Mouse (Mus musculus): Measurements from ENCODE around the gene Prrg4. TPM values are rescaled to one million over a fixed set of nuclear protein-coding genes. Genes with fewer than 3 reads are reported as not detected.
A peak's percentile ranks its signal among the peaks of the same experiment; 100 is the strongest.

Prrg4 gene
- polyA plus RNA-seq, 1 experiment from 2014 or later: 0.48 TPM

GRCm38 (mm10) chr2:104855732-104856131 lies 6.1 kb upstream of the Prrg4 start:
- H3K4me2 ChIP-seq (replicated peaks; ENCODE audit: low read depth): no peak overlapping the region
- no peaks in the 10 kb centered on the region for H3K4me1 ChIP-seq (replicated peaks; ENCODE audit: control insufficient read depth, insufficient read depth, low read length)
- no peak for ATAC-seq
- 50% methylated on average over 3 of the region's 3 CpGs for WGBS
- no peak overlapping the region for H3K9ac ChIP-seq (ENCODE audit: low read depth, low read length)
- no peaks in the 10 kb centered on the region for H3K36me3 ChIP-seq (ENCODE audit: control insufficient read depth, insufficient read depth)
- 0 out of 2 replicates have a peak, but pooled peaks cover 2% of the 10 kb centered on the region for H3K27me3 ChIP-seq (replicated peaks; ENCODE audit: control insufficient read depth, insufficient read depth, low read length)
- TF ChIP-seq CTCF (IDR thresholded peaks at IDR 0.05; ENCODE audit: low read depth): no peak
- H3K9me3 ChIP-seq (ENCODE audit: control insufficient read depth): no peaks in the 10 kb centered on the region
- H3K4me3 ChIP-seq (ENCODE audit: low read depth, low read length): no peak overlapping the region
- no peak overlapping the region for H3K27ac ChIP-seq (ENCODE audit: low read depth, low read length)

DNA sequence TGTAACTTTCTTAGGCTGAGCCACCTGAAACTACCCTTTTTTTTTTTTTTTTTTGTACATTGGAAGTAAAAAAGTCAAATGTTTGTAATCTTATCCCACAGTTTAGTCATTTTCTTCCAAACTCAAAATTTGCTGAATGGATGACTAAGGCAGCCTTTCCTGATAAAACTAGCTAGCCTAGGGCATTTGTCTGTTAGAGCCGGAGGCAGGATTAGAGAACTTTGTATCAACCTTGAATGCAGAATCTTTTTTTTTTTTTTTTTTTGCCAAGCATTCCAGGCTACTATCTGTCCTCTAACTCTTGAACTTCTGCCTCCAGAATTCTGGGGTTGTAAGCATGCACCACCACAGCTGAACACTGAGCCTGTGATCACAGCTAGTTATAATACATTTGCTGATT lies 5.2 kb upstream of the Prrg4 start:
- no peak for ATAC-seq
- Histone ChIP-seq H3K4me1 (replicated peaks; ENCODE audit: control insufficient read depth, insufficient read depth, low read length) (no peaks in the 10 kb centered on the region), H3K27me3 (replicated peaks; ENCODE audit: control insufficient read depth, insufficient read depth, low read length) (0 out of 2 replicates have a peak, but pooled peaks cover 2% of the 10 kb centered on the region), H3K36me3 (ENCODE audit: control insufficient read depth, insufficient read depth) (no peaks in the 10 kb centered on the region), H3K9me3 (ENCODE audit: control insufficient read depth) (no peaks in the 10 kb centered on the region), H3K27ac (ENCODE audit: low read depth, low read length) (no peak overlapping the region), H3K4me2 (replicated peaks; ENCODE audit: low read depth) (no peak overlapping the region), H3K9ac (ENCODE audit: low read depth, low read length) (no peak overlapping the region), H3K4me3 (ENCODE audit: low read depth, low read length) (no peak overlapping the region)
- 68% methylated on average over 1 of the region's 1 CpGs for WGBS
- TF ChIP-seq CTCF (IDR thresholded peaks at IDR 0.05; ENCODE audit: low read depth): no peak

DNA sequence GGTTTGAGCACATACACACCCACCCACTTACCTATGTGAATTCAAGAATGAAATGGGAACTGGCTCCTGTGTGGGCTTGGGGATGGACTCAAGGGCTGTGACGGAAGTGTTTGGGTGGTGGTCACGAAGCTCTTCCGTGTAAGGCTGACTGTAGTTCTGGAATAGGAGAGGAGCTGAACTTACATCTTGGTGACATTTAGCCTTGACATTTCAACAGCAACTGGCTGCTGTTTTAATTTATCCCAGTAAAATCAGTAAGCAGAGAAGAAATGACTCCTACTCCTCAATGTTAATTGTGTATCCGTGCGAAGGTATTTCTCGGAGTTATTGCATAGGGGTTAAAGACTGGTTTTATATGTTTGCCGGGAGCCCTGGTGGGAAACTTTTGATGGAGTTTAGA lies 2.9 kb upstream of the Prrg4 start:
- no peaks in the 10 kb centered on the region for H3K4me1 ChIP-seq (replicated peaks; ENCODE audit: control insufficient read depth, insufficient read depth, low read length)
- TF ChIP-seq CTCF (IDR thresholded peaks at IDR 0.05; ENCODE audit: low read depth): no peak
- H3K4me2 ChIP-seq (replicated peaks; ENCODE audit: low read depth): no peak overlapping the region
- no peaks in the 10 kb centered on the region for H3K9me3 ChIP-seq (ENCODE audit: control insufficient read depth)
- 0 out of 2 replicates have a peak, but pooled peaks cover 2% of the 10 kb centered on the region for H3K27me3 ChIP-seq (replicated peaks; ENCODE audit: control insufficient read depth, insufficient read depth, low read length)
- ATAC-seq: no peak
- H3K4me3 ChIP-seq (ENCODE audit: low read depth, low read length): no peak overlapping the region
- WGBS: 91% methylated on average over 7 of the region's 7 CpGs
- H3K27ac ChIP-seq (ENCODE audit: low read depth, low read length): no peak overlapping the region
- no peaks in the 10 kb centered on the region for H3K36me3 ChIP-seq (ENCODE audit: control insufficient read depth, insufficient read depth)
- H3K9ac ChIP-seq (ENCODE audit: low read depth, low read length): no peak overlapping the region

- ATAC-seq: no peak
- no peak overlapping the region for H3K27ac ChIP-seq (ENCODE audit: low read depth, low read length)
- 0 out of 2 replicates have a peak, but pooled peaks cover 2% of the 10 kb centered on the region for H3K27me3 ChIP-seq (replicated peaks; ENCODE audit: control insufficient read depth, insufficient read depth, low read length)
- no peaks in the 10 kb centered on the region for H3K4me1 ChIP-seq (replicated peaks; ENCODE audit: control insufficient read depth, insufficient read depth, low read length)
- no peaks in the 10 kb centered on the region for H3K36me3 ChIP-seq (ENCODE audit: control insufficient read depth, insufficient read depth)
- no peaks in the 10 kb centered on the region for H3K9me3 ChIP-seq (ENCODE audit: control insufficient read depth)
- no peak overlapping the region for H3K9ac ChIP-seq (ENCODE audit: low read depth, low read length)
- WGBS: 38% methylated on average over 5 of the region's 5 CpGs
- no peak for TF ChIP-seq CTCF (IDR thresholded peaks at IDR 0.05; ENCODE audit: low read depth)
- no peak overlapping the region for H3K4me3 ChIP-seq (ENCODE audit: low read depth, low read length)
- no peak overlapping the region for H3K4me2 ChIP-seq (replicated peaks; ENCODE audit: low read depth)
These were observed 2.0 kb upstream of the Prrg4 start for GRCm38 (mm10) chr2:104851686-104852085.

DNA sequence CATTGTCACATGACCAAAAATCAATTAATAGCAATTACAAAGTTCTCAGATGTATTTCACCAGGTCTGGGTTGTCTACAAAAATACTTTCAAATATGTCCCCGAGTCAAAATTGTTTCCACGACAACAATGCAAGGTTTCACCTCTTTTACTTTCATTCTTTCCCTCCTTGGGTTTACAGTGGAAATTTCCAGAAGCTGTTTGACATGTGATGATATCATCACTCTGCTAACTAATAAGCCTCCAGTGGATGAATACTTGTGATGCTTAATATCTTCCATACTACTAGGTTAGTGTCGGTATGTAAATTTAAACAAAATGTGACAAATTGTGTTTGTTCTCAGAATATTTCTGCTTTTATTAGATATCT lies 299 bp upstream of the Prrg4 start:
- peak overlapping the region; percentile 90 for H3K4me2 ChIP-seq (replicated peaks; ENCODE audit: low read depth)
- no peak for TF ChIP-seq CTCF (IDR thresholded peaks at IDR 0.05; ENCODE audit: low read depth)
- peak overlapping the region; percentile 47 for H3K4me3 ChIP-seq (ENCODE audit: low read depth, low read length)
- WGBS: 56% methylated on average over 3 of the region's 3 CpGs
- H3K9ac ChIP-seq (ENCODE audit: low read depth, low read length): no peak overlapping the region
- H3K27me3 ChIP-seq (replicated peaks; ENCODE audit: control insufficient read depth, insufficient read depth, low read length): 0 out of 2 replicates have a peak, but pooled peaks cover 2% of the 10 kb centered on the region
- no peak overlapping the region for H3K27ac ChIP-seq (ENCODE audit: low read depth, low read length)
- no peaks in the 10 kb centered on the region for H3K4me1 ChIP-seq (replicated peaks; ENCODE audit: control insufficient read depth, insufficient read depth, low read length)
- H3K36me3 ChIP-seq (ENCODE audit: control insufficient read depth, insufficient read depth): no peaks in the 10 kb centered on the region
- ATAC-seq: no peak
- H3K9me3 ChIP-seq (ENCODE audit: control insufficient read depth): no peaks in the 10 kb centered on the region

- Histone ChIP-seq H3K4me3 (ENCODE audit: low read depth, low read length) (peak overlapping the region; percentile 47), H3K27me3 (replicated peaks; ENCODE audit: control insufficient read depth, insufficient read depth, low read length) (0 out of 2 replicates have a peak, but pooled peaks cover 2% of the 10 kb centered on the region), H3K4me1 (replicated peaks; ENCODE audit: control insufficient read depth, insufficient read depth, low read length) (no peaks in the 10 kb centered on the region), H3K36me3 (ENCODE audit: control insufficient read depth, insufficient read depth) (no peaks in the 10 kb centered on the region), H3K4me2 (replicated peaks; ENCODE audit: low read depth) (peak overlapping the region; percentile 90), H3K9ac (ENCODE audit: low read depth, low read length) (peak overlapping the region; percentile 47), H3K27ac (ENCODE audit: low read depth, low read length) (no peak overlapping the region), H3K9me3 (ENCODE audit: control insufficient read depth) (no peaks in the 10 kb centered on the region)
- peak; percentile 46 for ATAC-seq
- WGBS: 26% methylated on average over 16 of the region's 16 CpGs
- TF ChIP-seq CTCF (IDR thresholded peaks at IDR 0.05; ENCODE audit: low read depth): no peak
These were observed 1.2 kb downstream of the Prrg4 start for GRCm38 (mm10) chr2:104848235-104849161.
